In the genomic region with DNA sequence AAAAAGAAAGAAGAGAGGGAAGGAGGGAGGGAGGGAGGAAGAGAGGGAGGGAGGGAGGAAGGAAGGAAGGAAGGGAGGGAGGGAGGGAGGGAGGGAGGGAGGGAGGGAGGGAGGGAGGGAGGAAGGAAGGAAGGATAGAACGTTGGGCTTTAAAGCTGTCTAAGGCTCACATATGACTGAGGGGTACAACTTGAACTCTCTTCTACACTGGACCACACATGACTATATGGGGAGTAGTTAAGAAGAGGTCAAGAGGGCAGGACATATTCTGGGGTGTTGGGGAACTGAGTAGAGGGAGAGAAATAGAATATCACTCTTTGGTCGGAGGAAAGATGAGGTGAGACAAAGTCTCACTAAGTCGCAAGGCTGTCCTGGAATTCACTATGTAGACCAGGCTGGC, we compare ENCODE assay signal across 18 mouse cellular contexts.
"Had no signal": no experiment of that assay in that cellular context is flagged by ENCODE, and none has a peak within 500 bp of the region (broad histone marks: within the 10 kb centered on the region; RNA-seq: fewer than 3 reads in every experiment).

No protein-coding gene starts in this region.

- H3K36me3 ChIP-seq: heart, embryonic 10.5 days; heart, embryonic 12.5 days; hindbrain, embryonic 15.5 days; intestine, embryonic 15.5 days; limb, embryonic 10.5 days; limb, embryonic 12.5 days; liver, embryonic 13.5 days had no signal

- H3K4me1 ChIP-seq: heart, embryonic 10.5 days; heart, embryonic 12.5 days; hindbrain, embryonic 15.5 days; intestine, embryonic 15.5 days; liver, embryonic 13.5 days had no signal

- DNase-seq: gastrocnemius, postnatal 10 days; gastrocnemius, postnatal 25 days; kidney, adult 18-20 months; kidney, adult 8-10 months; liver; liver, embryonic 13.5 days had no signal

- H3K9ac ChIP-seq: heart, embryonic 12.5 days; hindbrain, embryonic 15.5 days; intestine, embryonic 15.5 days; limb, embryonic 12.5 days; liver, embryonic 13.5 days had no signal

- H3K4me2 ChIP-seq: heart, embryonic 12.5 days; hindbrain, embryonic 15.5 days; intestine, embryonic 15.5 days; limb, embryonic 12.5 days; liver, embryonic 11.5 days; liver, embryonic 13.5 days had no signal

- H3K27ac ChIP-seq: heart, embryonic 10.5 days; intestine, embryonic 15.5 days; left cerebral cortex, adult 2 months; limb, embryonic 10.5 days; limb, embryonic 12.5 days; liver, embryonic 13.5 days had no signal

- ATAC-seq: inflammation-experienced regulatory T-cells, adult 6 months; intestine, embryonic 15.5 days; intestine, postnatal 0 days had no signal

- H3K4me3 ChIP-seq: gastrocnemius, adult 2 months; heart, embryonic 10.5 days; heart, embryonic 12.5 days; hindbrain, embryonic 15.5 days; intestine, embryonic 15.5 days; layer of hippocampus, adult 2 months; left cerebral cortex, adult 2 months; limb, embryonic 10.5 days; limb, embryonic 12.5 days; liver, embryonic 13.5 days had no signal

- H3K27me3 ChIP-seq: hindbrain, embryonic 15.5 days; intestine, embryonic 15.5 days; limb, embryonic 12.5 days; liver, embryonic 13.5 days had no signal

- H3K9me3 ChIP-seq: heart, embryonic 10.5 days; heart, embryonic 12.5 days; hindbrain, embryonic 15.5 days; intestine, embryonic 15.5 days; limb, embryonic 10.5 days; limb, embryonic 12.5 days; liver, embryonic 13.5 days had no signal
